In the genomic region with DNA sequence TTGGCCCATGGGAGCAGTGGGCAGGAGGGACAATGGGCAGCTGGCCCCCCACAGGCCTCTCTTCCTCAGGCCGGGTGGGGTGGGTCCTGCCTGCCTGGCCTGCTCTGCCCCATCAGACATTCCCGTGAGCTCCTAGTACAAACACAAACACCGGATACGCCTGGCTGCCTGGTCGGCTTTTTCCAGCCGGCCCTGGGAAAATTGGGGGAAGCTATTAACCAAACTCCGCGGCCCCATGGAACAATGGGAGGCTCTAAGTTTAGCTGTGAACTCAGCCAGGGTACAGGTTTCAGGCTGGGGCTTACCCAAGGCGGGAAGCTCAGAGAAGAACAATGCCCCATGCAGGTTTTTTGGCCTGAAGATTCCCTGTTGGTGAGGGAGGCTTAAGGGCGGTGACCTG, we compare ENCODE assay signal across 10 mouse cellular contexts. TPM values are rescaled to one million over a fixed set of nuclear protein-coding genes. Genes with fewer than 3 reads are reported as not detected.
DNase-seq lines count a peak whose midpoint lies in the region; ATAC-seq lines count a peak whose summit lies in the region.
"Had no signal": no experiment of that assay in that cellular context is flagged by ENCODE, and none has a peak within 500 bp of the region (broad histone marks: within the 10 kb centered on the region; RNA-seq: fewer than 3 reads in every experiment).

No protein-coding gene starts in this region.

- no peak overlapping the region for H3K4me3 ChIP-seq in forebrain, embryonic 10.5 days
- H3K4me3 ChIP-seq in forebrain, embryonic 16.5 days (replicated peaks; ENCODE audit: low read length), result no peak overlapping the region
- no peak overlapping the region for H3K4me3 ChIP-seq in kidney, embryonic 16.5 days (ENCODE audit: low read length)
- no peak overlapping the region for H3K4me3 ChIP-seq in midbrain, embryonic 14.5 days (replicated peaks; ENCODE audit: low read depth, low read length)

- H3K36me3 ChIP-seq in forebrain, embryonic 10.5 days (replicated peaks), result peaks cover 88% of the 10 kb centered on the region
- no peaks in the 10 kb centered on the region for H3K36me3 ChIP-seq in forebrain, embryonic 16.5 days (ENCODE audit: control insufficient read depth, insufficient read depth)
- H3K36me3 ChIP-seq in kidney, embryonic 16.5 days (ENCODE audit: insufficient read depth, low read length), result no peaks in the 10 kb centered on the region
- H3K36me3 ChIP-seq in midbrain, embryonic 14.5 days (ENCODE audit: control insufficient read depth, insufficient read depth, low read length), result no peaks in the 10 kb centered on the region

- H3K27me3 ChIP-seq in forebrain, embryonic 10.5 days (ENCODE audit: poor library complexity, severe bottlenecking), result peaks cover 52% of the 10 kb centered on the region
- H3K27me3 ChIP-seq in forebrain, embryonic 16.5 days (replicated peaks; ENCODE audit: control insufficient read depth, insufficient read depth, low read length), result no peaks in the 10 kb centered on the region
- H3K27me3 ChIP-seq in kidney, embryonic 16.5 days (ENCODE audit: insufficient read depth, low read length), result peaks cover 89% of the 10 kb centered on the region
- H3K27me3 ChIP-seq in midbrain, embryonic 14.5 days (ENCODE audit: control insufficient read depth, insufficient read depth, low read length), result no peaks in the 10 kb centered on the region

- 8% methylated on average over 10 of the region's 10 CpGs for WGBS in forebrain, embryonic 10.5 days
- WGBS in forebrain, embryonic 16.5 days, result 17% methylated on average over 10 of the region's 10 CpGs
- 14% methylated on average over 10 of the region's 10 CpGs for WGBS in kidney, embryonic 16.5 days
- 9% methylated on average over 10 of the region's 10 CpGs for WGBS in midbrain, embryonic 14.5 days

- no peak overlapping the region for H3K9ac ChIP-seq in forebrain, embryonic 16.5 days (replicated peaks; ENCODE audit: low read depth, low read length)
- peak overlapping the region; percentile 46; the same call in 1 of the 2 replicates for H3K9ac ChIP-seq in kidney, embryonic 16.5 days (replicated peaks; ENCODE audit: low read length)
- H3K9ac ChIP-seq in midbrain, embryonic 14.5 days (replicated peaks; ENCODE audit: low read length), result no peak overlapping the region

- H3K27ac ChIP-seq in forebrain, embryonic 10.5 days, result peak overlapping the region; percentile 76
- H3K27ac ChIP-seq in forebrain, embryonic 16.5 days (ENCODE audit: low read length), result no peak overlapping the region
- peak overlapping the region; percentile 82 for H3K27ac ChIP-seq in kidney, embryonic 16.5 days (ENCODE audit: low read length)
- no peak overlapping the region for H3K27ac ChIP-seq in midbrain, embryonic 14.5 days (replicated peaks; ENCODE audit: low read depth, low read length)

- ATAC-seq in forebrain, embryonic 16.5 days, result no peak
- peak; percentile 83 for ATAC-seq in kidney, embryonic 16.5 days (ENCODE audit: low FRiP score, low TSS enrichment)
- ATAC-seq in midbrain, embryonic 14.5 days (ENCODE audit: low FRiP score, low TSS enrichment), result no peak

- H3K4me1 ChIP-seq in forebrain, embryonic 10.5 days, result peaks cover 52% of the 10 kb centered on the region
- H3K4me1 ChIP-seq in forebrain, embryonic 16.5 days (replicated peaks; ENCODE audit: control insufficient read depth, insufficient read depth, low read length), result peaks cover 14% of the 10 kb centered on the region
- H3K4me1 ChIP-seq in kidney, embryonic 16.5 days (ENCODE audit: insufficient read depth, low read length), result peaks cover 38% of the 10 kb centered on the region
- peaks cover 20% of the 10 kb centered on the region for H3K4me1 ChIP-seq in midbrain, embryonic 14.5 days (ENCODE audit: control insufficient read depth, insufficient read depth, low read length)

- H3K9me3 ChIP-seq in forebrain, embryonic 10.5 days, result no peaks in the 10 kb centered on the region
- H3K9me3 ChIP-seq in forebrain, embryonic 16.5 days (ENCODE audit: control insufficient read depth, low read length), result no peaks in the 10 kb centered on the region
- no peaks in the 10 kb centered on the region for H3K9me3 ChIP-seq in kidney, embryonic 16.5 days (ENCODE audit: low read length)
- no peaks in the 10 kb centered on the region for H3K9me3 ChIP-seq in midbrain, embryonic 14.5 days (ENCODE audit: control insufficient read depth, low read length)

- DNase-seq in forebrain, embryonic 10.5 days (ENCODE audit: extremely low spot score, low spot score), result no peak
- peak; percentile 78 for DNase-seq in heart, adult 8-10 months (ENCODE audit: low spot score)
- DNase-seq in midbrain, embryonic 14.5 days, result peak; percentile 40
- DNase-seq in urinary bladder, postnatal 10 days (ENCODE audit: low spot score), result no peak
- no peak for DNase-seq in cerebellum, postnatal 10 days
- no peak for DNase-seq in right cerebral cortex, adult 2 months (ENCODE audit: low spot score in 2 of 2)

- no peak overlapping the region for H3K4me2 ChIP-seq in forebrain, embryonic 16.5 days (ENCODE audit: low read length)
- no peak overlapping the region for H3K4me2 ChIP-seq in kidney, embryonic 16.5 days (replicated peaks; ENCODE audit: low read depth, low read length)
- no peak overlapping the region for H3K4me2 ChIP-seq in midbrain, embryonic 14.5 days (ENCODE audit: low read length)

RNA-seq across cellular contexts. Expression of a gene that starts 0.7 kb away (rescaled TPM):
- not detected in 2 replicates for polyA plus RNA-seq in forebrain, embryonic 10.5 days (2016; fragmentation: Nextera tagmentation; extraction: Ambion mirVana)
- polyA plus RNA-seq in forebrain, embryonic 16.5 days (2015; fragmentation: Nextera tagmentation; extraction: Ambion mirVana), result not detected in 2 replicates
- not detected for total RNA-seq in heart, adult 8-10 months (2022)
- 0.37 TPM in 1 of 2 replicates, not detected in the other for polyA plus RNA-seq in kidney, embryonic 16.5 days (2015; fragmentation: Nextera tagmentation; extraction: Ambion mirVana)
- polyA plus RNA-seq in midbrain, embryonic 14.5 days (2014; fragmentation: Nextera tagmentation; extraction: Ambion mirVana), result not detected in 2 replicates
- total RNA-seq: common myeloid progenitor, adult 5-6 weeks; neutrophil, adult 5-6 weeks had no signal

RNA-seq across cellular contexts. Expression of a gene that starts 35.2 kb away (rescaled TPM):
- 2.6 and 3.4 TPM in 2 replicates for polyA plus RNA-seq in forebrain, embryonic 10.5 days (2016; fragmentation: Nextera tagmentation; extraction: Ambion mirVana)
- polyA plus RNA-seq in forebrain, embryonic 16.5 days (2015; fragmentation: Nextera tagmentation; extraction: Ambion mirVana), result 0.51 and 0.89 TPM in 2 replicates
- total RNA-seq in heart, adult 8-10 months (2022), result 1 to 10 TPM in 1 of 4 experiments, under 1 TPM in 3; 0.47 to 1.2 (median 0.53) TPM
- 44.2 and 44.3 TPM in 2 replicates for polyA plus RNA-seq in kidney, embryonic 16.5 days (2015; fragmentation: Nextera tagmentation; extraction: Ambion mirVana)
- polyA plus RNA-seq in midbrain, embryonic 14.5 days (2014; fragmentation: Nextera tagmentation; extraction: Ambion mirVana), result 0.74 and 0.93 TPM in 2 replicates
- total RNA-seq: common myeloid progenitor, adult 5-6 weeks had no signal

Comparison
In these comparisons a context has a peak if more than half of its experiments do, and no peak if none do; other contexts are left out.
1. H3K27ac ChIP-seq: peak in forebrain, embryonic 10.5 days (single experiment) and kidney, embryonic 16.5 days (single experiment); none in forebrain, embryonic 16.5 days (single experiment) and midbrain, embryonic 14.5 days (single experiment).
2. DNase-seq: peak in heart, adult 8-10 months (single experiment) and midbrain, embryonic 14.5 days (single experiment); none in forebrain, embryonic 10.5 days (single experiment), urinary bladder, postnatal 10 days (single experiment), cerebellum, postnatal 10 days (0 of 2) and right cerebral cortex, adult 2 months (0 of 2).
3. RNA of a gene that starts 35.2 kb away (polyA plus RNA-seq): 44.2 to 44.3 TPM in kidney, embryonic 16.5 days; 2.6 to 3.4 TPM in forebrain, embryonic 10.5 days, 0.51 to 0.89 TPM in forebrain, embryonic 16.5 days and 0.74 to 0.93 TPM in midbrain, embryonic 14.5 days; every median in the first group is over 10 times any median in the second.